Mouse (Mus musculus) lung, adult 2 months (tissue): ENCODE measurements around the gene Cpne5.

Experiments
- CTCF ChIP-seq: fragments of 200-500 bp; IDR thresholded peaks from 2 replicates; pipeline ENCODE4 v1.5.1; 2011; ENCODE audit warnings: mild to moderate bottlenecking, low read length, control low read depth; ENCODE audit not compliant: insufficient read depth
- POLR2A ChIP-seq: fragments of 200-500 bp; IDR thresholded peaks from 2 replicates; pipeline ENCODE4 v1.6.1; 2011; ENCODE audit warnings: low read depth, mild to moderate bottlenecking, control low read depth, low read length, borderline replicate concordance; ENCODE audit errors: extremely low read depth

DNA sequence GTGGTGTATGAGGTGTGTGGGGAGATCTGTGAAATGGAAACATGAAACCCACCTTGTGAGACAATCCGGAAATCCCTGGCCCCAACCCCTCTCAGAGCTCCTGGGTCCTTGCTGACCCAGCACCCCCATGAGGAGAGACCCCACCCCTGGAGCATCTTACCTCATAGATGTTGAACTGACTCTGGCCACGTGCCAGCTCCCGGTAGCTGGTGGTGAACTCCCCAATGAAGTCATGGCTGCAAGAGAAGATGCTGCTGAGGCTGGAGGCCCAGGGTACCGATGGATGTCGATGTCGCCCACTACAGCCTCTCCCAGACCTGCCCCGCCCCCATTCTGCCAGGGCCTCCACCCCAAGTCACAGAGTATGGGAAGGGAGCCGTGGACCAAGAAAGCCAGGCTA is 64.8 kb downstream of the Cpne5 start:
- TF ChIP-seq CTCF, result no peak
- no peak for TF ChIP-seq POLR2A
